Mouse (Mus musculus): ENCODE data around the gene Lhx5. TPM values are rescaled to one million over a fixed set of nuclear protein-coding genes. Genes with fewer than 3 reads are reported as not detected.

The Lhx5 gene
- polyA plus RNA-seq, 1 experiment = not detected

- H3K27ac ChIP-seq (ENCODE audit: insufficient read depth, low read depth, low read length) = no peak overlapping the region
- no peak overlapping the region for H3K4me3 ChIP-seq (ENCODE audit: insufficient read depth, low read length)
- no peaks in the 10 kb centered on the region for H3K4me1 ChIP-seq (ENCODE audit: control insufficient read depth, insufficient read depth, low read length)
- no peak for TF ChIP-seq CTCF (IDR thresholded peaks at IDR 0.05; ENCODE audit: low read depth, low read length)
- TF ChIP-seq POLR2A (IDR thresholded peaks at IDR 0.05; ENCODE audit: borderline replicate concordance, low read depth, low read length) = no peak
Measured at GRCm38 (mm10) chr5:120437986-120438385, 6.5 kb downstream of the Lhx5 start.

GRCm38 (mm10) chr5:120438469-120438868 is 7.0 kb downstream of the Lhx5 start:
- H3K4me1 ChIP-seq (ENCODE audit: control insufficient read depth, insufficient read depth, low read length) = no peaks in the 10 kb centered on the region; the same call in 1 of the 2 replicates
- H3K4me3 ChIP-seq (ENCODE audit: insufficient read depth, low read length) = no peak overlapping the region
- no peak overlapping the region for H3K27ac ChIP-seq (ENCODE audit: insufficient read depth, low read depth, low read length)
- TF ChIP-seq POLR2A (IDR thresholded peaks at IDR 0.05; ENCODE audit: borderline replicate concordance, low read depth, low read length) (no peak), CTCF (IDR thresholded peaks at IDR 0.05; ENCODE audit: low read depth, low read length) (no peak)

GRCm38 (mm10) chr5:120438991-120439710 is 7.7 kb downstream of the Lhx5 start:
- H3K4me3 ChIP-seq (ENCODE audit: insufficient read depth, low read length) = no peak overlapping the region
- TF ChIP-seq CTCF (IDR thresholded peaks at IDR 0.05; ENCODE audit: low read depth, low read length) = no peak
- no peak for TF ChIP-seq POLR2A (IDR thresholded peaks at IDR 0.05; ENCODE audit: borderline replicate concordance, low read depth, low read length)
- H3K4me1 ChIP-seq (ENCODE audit: control insufficient read depth, insufficient read depth, low read length) = peaks cover 6% of the 10 kb centered on the region

GRCm38 (mm10) chr5:120439887-120440670 is 8.6 kb downstream of the Lhx5 start:
- H3K4me3 ChIP-seq (ENCODE audit: insufficient read depth, low read length) = peak overlapping the region; percentile 2; the same call in 1 of the 2 replicates
- peaks cover 10% of the 10 kb centered on the region for H3K4me1 ChIP-seq (ENCODE audit: control insufficient read depth, insufficient read depth, low read length)
- H3K27ac ChIP-seq (ENCODE audit: insufficient read depth, low read depth, low read length) = no peak overlapping the region
- no peak for TF ChIP-seq CTCF (IDR thresholded peaks at IDR 0.05; ENCODE audit: low read depth, low read length)
- no peak for TF ChIP-seq POLR2A (IDR thresholded peaks at IDR 0.05; ENCODE audit: borderline replicate concordance, low read depth, low read length)

More at GRCm38 (mm10) chr5:120438991-120439710, 7.7 kb downstream of the Lhx5 start:
- no peak overlapping the region for H3K27ac ChIP-seq (ENCODE audit: insufficient read depth, low read depth, low read length)

- H3K27ac ChIP-seq (ENCODE audit: insufficient read depth, low read depth, low read length) = no peak overlapping the region
- TF ChIP-seq POLR2A (IDR thresholded peaks at IDR 0.05; ENCODE audit: borderline replicate concordance, low read depth, low read length) (no peak), CTCF (IDR thresholded peaks at IDR 0.05; ENCODE audit: low read depth, low read length) (peak; percentile 73)
- peaks cover 10% of the 10 kb centered on the region for H3K4me1 ChIP-seq (ENCODE audit: control insufficient read depth, insufficient read depth, low read length)
- no peak overlapping the region; the same call in 1 of the 2 replicates for H3K4me3 ChIP-seq (ENCODE audit: insufficient read depth, low read length)
Measured at GRCm38 (mm10) chr5:120440733-120441132, 9.2 kb downstream of the Lhx5 start.

DNA sequence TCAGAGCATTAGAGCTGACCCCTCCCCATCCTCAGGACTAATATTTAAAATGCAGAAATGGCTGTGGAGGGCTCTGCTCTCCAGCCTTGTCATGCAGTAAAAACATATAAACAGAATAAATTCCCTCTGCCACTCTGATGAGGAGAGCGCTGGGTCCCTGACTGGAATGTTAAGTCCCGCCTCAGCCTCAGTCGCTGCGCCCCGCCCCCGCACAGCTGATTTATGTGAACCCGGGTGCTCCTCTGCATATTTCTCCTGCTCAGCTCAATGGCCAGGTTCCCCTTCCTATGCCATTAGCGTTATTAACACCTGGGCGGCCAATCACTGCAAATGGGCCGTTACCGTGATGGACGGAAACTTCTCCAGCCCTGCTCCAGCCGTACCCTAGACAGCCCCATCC is 15.8 kb downstream of the Lhx5 start:
- TF ChIP-seq CTCF (IDR thresholded peaks at IDR 0.05; ENCODE audit: low read depth, low read length) (no peak), POLR2A (IDR thresholded peaks at IDR 0.05; ENCODE audit: borderline replicate concordance, low read depth, low read length) (no peak)
- H3K4me1 ChIP-seq (ENCODE audit: control insufficient read depth, insufficient read depth, low read length) = peaks cover 10% of the 10 kb centered on the region
- no peak overlapping the region for H3K27ac ChIP-seq (ENCODE audit: insufficient read depth, low read depth, low read length)
- H3K4me3 ChIP-seq (ENCODE audit: insufficient read depth, low read length) = no peak overlapping the region

- H3K4me1 ChIP-seq (ENCODE audit: control insufficient read depth, insufficient read depth, low read length) = no peaks in the 10 kb centered on the region
- H3K27ac ChIP-seq (ENCODE audit: insufficient read depth, low read depth, low read length) = no peak overlapping the region
- no peak overlapping the region for H3K4me3 ChIP-seq (ENCODE audit: insufficient read depth, low read length)
- TF ChIP-seq POLR2A (IDR thresholded peaks at IDR 0.05; ENCODE audit: borderline replicate concordance, low read depth, low read length) = no peak
- no peak for TF ChIP-seq CTCF (IDR thresholded peaks at IDR 0.05; ENCODE audit: low read depth, low read length)
Measured at GRCm38 (mm10) chr5:120454756-120455337, 23.3 kb downstream of the Lhx5 start.

DNA sequence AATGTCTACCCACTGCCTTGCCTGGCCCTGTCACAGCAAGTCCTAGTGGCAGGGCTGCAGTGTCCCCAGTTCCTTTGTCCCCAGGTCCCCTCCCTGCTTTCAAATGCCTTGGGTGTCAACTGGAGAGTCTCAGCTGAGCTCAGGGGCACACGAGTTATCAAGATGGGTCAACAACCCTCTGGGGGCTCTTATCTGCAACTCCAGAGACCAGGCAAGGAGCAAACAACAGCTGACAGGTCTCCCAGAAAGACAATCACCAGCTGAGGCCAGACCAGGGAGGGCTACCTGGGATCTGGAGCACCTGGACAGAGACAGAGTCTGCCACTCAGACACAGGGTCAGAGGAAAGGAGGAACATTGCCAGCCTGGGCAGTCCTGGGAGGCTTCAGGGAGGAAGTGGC is 24.8 kb downstream of the Lhx5 start:
- H3K27ac ChIP-seq (ENCODE audit: insufficient read depth, low read depth, low read length) = no peak overlapping the region
- TF ChIP-seq POLR2A (IDR thresholded peaks at IDR 0.05; ENCODE audit: borderline replicate concordance, low read depth, low read length) (no peak), CTCF (IDR thresholded peaks at IDR 0.05; ENCODE audit: low read depth, low read length) (no peak)
- H3K4me1 ChIP-seq (ENCODE audit: control insufficient read depth, insufficient read depth, low read length) = no peaks in the 10 kb centered on the region
- no peak overlapping the region for H3K4me3 ChIP-seq (ENCODE audit: insufficient read depth, low read length)

- H3K4me3 ChIP-seq (ENCODE audit: insufficient read depth, low read length) = no peak overlapping the region
- TF ChIP-seq CTCF (IDR thresholded peaks at IDR 0.05; ENCODE audit: low read depth, low read length) = no peak
- TF ChIP-seq POLR2A (IDR thresholded peaks at IDR 0.05; ENCODE audit: borderline replicate concordance, low read depth, low read length) = no peak
- H3K27ac ChIP-seq (ENCODE audit: insufficient read depth, low read depth, low read length) = no peak overlapping the region
- H3K4me1 ChIP-seq (ENCODE audit: control insufficient read depth, insufficient read depth, low read length) = no peaks in the 10 kb centered on the region
Measured at GRCm38 (mm10) chr5:120456841-120457554, 25.5 kb downstream of the Lhx5 start.
